Mouse (Mus musculus) erythroblast, adult 5-6 weeks (primary cell): ENCODE measurements around the gene Zfr. TPM values are rescaled to one million over a fixed set of nuclear protein-coding genes. Genes with fewer than 3 reads are reported as not detected.
"Not testable (repeated sequence)": the region's sequence is repeated elsewhere in the genome, so short reads cannot be mapped to it uniquely, and the experiment has no call there.

Source experiments
- ATAC-seq: replicated peaks from 2 replicates; pipeline ENCODE4 v1.8.0; 2016; ENCODE audit warnings: moderate number of reproducible peaks, mild to moderate bottlenecking, moderate TSS enrichment, inconsistent platforms; ENCODE audit not compliant: poor library complexity, low FRiP score, severe bottlenecking
- total RNA-seq, 2 experiments: library from RNA; stranded (forward) in 1 of 2; stranded (reverse) in 1 of 2; fragments of 150-400 nt in 1 of 2; fragments of 200-764, 138-1000 nt in 1 of 2; gene quantifications; 2 replicates each; pipeline versions ENCODE4 v1.2.3 to v1.2.4; 2015 to 2017; ENCODE audit warnings: low replicate concordance in 2 of 2

The Zfr gene
- total RNA-seq, 2 experiments from 2014 or later, result 27.8 to 46.5 TPM

- ATAC-seq, result no peak
Measured at GRCm38 (mm10) chr15:12178126-12178525, 60.5 kb downstream of the Zfr start.

GRCm38 (mm10) chr15:12181181-12181805 is 63.7 kb downstream of the Zfr start:
- ATAC-seq, result 0 out of 2 replicates have a peak, but pooled peaks have one; percentile 42

GRCm38 (mm10) chr15:12193880-12194816 is 76.5 kb downstream of the Zfr start:
- ATAC-seq, result peak; percentile 39; the same call in 1 of the 2 replicates

GRCm38 (mm10) chr15:12194817-12195735 is 77.4 kb downstream of the Zfr start:
- no peak for ATAC-seq

GRCm38 (mm10) chr15:12195966-12196365 is 78.3 kb downstream of the Zfr start:
- ATAC-seq, result no peak

- ATAC-seq, result peak; percentile 79
Measured at GRCm38 (mm10) chr15:12196410-12197191, 79.0 kb downstream of the Zfr start.

GRCm38 (mm10) chr15:12197361-12197760 is 79.7 kb downstream of the Zfr start:
- ATAC-seq, result no peak

GRCm38 (mm10) chr15:12200021-12200420 is 82.4 kb downstream of the Zfr start:
- no peak for ATAC-seq

GRCm38 (mm10) chr15:12201856-12202255 is 84.2 kb downstream of the Zfr start:
- no peak for ATAC-seq

GRCm38 (mm10) chr15:12202456-12202855 is 84.8 kb downstream of the Zfr start:
- ATAC-seq, result no peak

GRCm38 (mm10) chr15:12203008-12203407 is 85.4 kb downstream of the Zfr start:
- ATAC-seq, result not testable (repeated sequence)

- ATAC-seq, result no peak
Measured at GRCm38 (mm10) chr15:12203512-12204318, 86.1 kb downstream of the Zfr start.

- ATAC-seq, result peak; percentile 90
Measured at GRCm38 (mm10) chr15:12204319-12205159, 86.9 kb downstream of the Zfr start, which contains the start of gene Mtmr12. Gene Mtmr12 (plus strand): TSS chr15:12205028.

- ATAC-seq, result peak; percentile 29
Measured at GRCm38 (mm10) chr15:12205160-12205901, 87.7 kb downstream of the Zfr start.

GRCm38 (mm10) chr15:12205902-12206645 is 88.4 kb downstream of the Zfr start:
- ATAC-seq, result no peak

- 0 out of 2 replicates have a peak, but pooled peaks have one; percentile 29 for ATAC-seq
Measured at GRCm38 (mm10) chr15:12206646-12207222, 89.1 kb downstream of the Zfr start.
